Mouse (Mus musculus) stomach, embryonic 15.5 days (tissue): ENCODE measurements around the gene Slc27a1. TPM values are rescaled to one million over a fixed set of nuclear protein-coding genes. Genes with fewer than 3 reads are reported as not detected.

Experiments used
- ATAC-seq: fragments of 200-750 bp; cut with Nextera tagmentation; 2 replicates; pipeline ENCODE4 v1.8.0; 2017; ENCODE audit warnings: low read depth, moderate number of reproducible peaks, moderate TSS enrichment; ENCODE audit not compliant: insufficient read depth, low FRiP score
- H3K27ac ChIP-seq: fragments of 300-500 bp; sonication (generic); 2 replicates; pipeline ENCODE4 v1.5.1; 2015; ENCODE audit warnings: mild to moderate bottlenecking, inconsistent platforms
- H3K27me3 ChIP-seq: fragments of 300-500 bp; sonication (generic); replicated peaks from 2 replicates; pipeline ENCODE4 v1.6.1; 2015; ENCODE audit warnings: inconsistent platforms
- H3K36me3 ChIP-seq: fragments of 300-500 bp; sonication (generic); 2 replicates; pipeline ENCODE4 v1.6.1; 2015; ENCODE audit warnings: inconsistent platforms
- H3K4me1 ChIP-seq: fragments of 300-500 bp; sonication (generic); 2 replicates; pipeline ENCODE4 v1.6.1; 2015; ENCODE audit warnings: inconsistent platforms
- H3K4me2 ChIP-seq: fragments of 300-500 bp; sonication (generic); 2 replicates; pipeline ENCODE4 v1.6.1; 2015; ENCODE audit warnings: mild to moderate bottlenecking, inconsistent platforms
- H3K4me3 ChIP-seq: fragments of 300-500 bp; sonication (generic); replicated peaks from 2 replicates; pipeline ENCODE4 v1.5.1; 2015; ENCODE audit warnings: inconsistent platforms
- H3K9ac ChIP-seq: fragments of 300-500 bp; sonication (generic); 2 replicates; pipeline ENCODE4 v1.6.1; 2015; ENCODE audit warnings: inconsistent platforms
- H3K9me3 ChIP-seq: fragments of 300-500 bp; sonication (generic); 2 replicates; pipeline ENCODE4 v1.6.1; 2016; ENCODE audit warnings: inconsistent platforms
- WGBS: fragments of 180-500 bp; shearing (Covaris S2); methylation state at CpG from one replicate; pipeline ENCODE4 v1.1.7; 2015; 5-methylcytosine and 5-hydroxymethylcytosine counted together
- microRNA-seq: library from miRNA; unstranded; fragments of <30 nt; microRNA quantifications from one replicate; pipeline ENCODE4, GENCODE M21; 2016
- polyA plus RNA-seq: library from polyadenylated mRNA; unstranded; fragments of >200 nt; fragmentation: Nextera tagmentation; extraction: Ambion mirVana; gene quantifications from 2 replicates; pipeline ENCODE4 v1.2.1, GENCODE M21; 2015

Gene Slc27a1
- polyA plus RNA-seq, 1 experiment from 2014 or later, result 37.1 TPM

GRCm38 (mm10) chr8:71629781-71630212 lies 61.1 kb downstream of the Slc27a1 start:
- Histone ChIP-seq H3K4me2 (peak overlapping the region; percentile 100), H3K9ac (peak overlapping the region; percentile 56; the same call in 1 of the 2 replicates), H3K36me3 (peaks cover 6% of the 10 kb centered on the region; the same call in 1 of the 2 replicates), H3K27ac (peak overlapping the region; percentile 59; the same call in 1 of the 2 replicates), H3K9me3 (no peaks in the 10 kb centered on the region), H3K27me3 (peaks cover 23% of the 10 kb centered on the region), H3K4me1 (peaks cover 41% of the 10 kb centered on the region), H3K4me3 (peak overlapping the region; percentile 59)
- WGBS, result 3% methylated on average over 25 of the region's 25 CpGs
- peak; percentile 33 for ATAC-seq

DNA sequence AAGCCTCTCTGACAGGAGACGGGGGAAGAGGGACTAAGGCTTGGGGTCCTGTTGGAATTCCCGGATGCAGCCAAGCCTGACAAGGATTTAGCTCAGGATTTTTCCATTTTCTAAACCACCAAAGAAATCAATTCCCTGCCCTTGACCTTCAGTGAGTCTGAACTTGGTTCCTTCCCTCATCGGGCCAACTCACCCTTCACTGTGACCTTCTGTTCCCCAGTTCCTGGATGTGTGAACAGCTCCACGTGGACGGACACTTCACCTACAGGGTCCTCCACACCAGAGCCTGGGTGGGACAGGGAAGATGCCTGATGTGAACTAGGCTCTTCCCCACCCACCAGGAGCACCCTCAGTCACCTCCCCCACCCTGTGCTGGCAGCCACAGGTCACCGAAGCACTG lies 62.1 kb downstream of the Slc27a1 start:
- Histone ChIP-seq H3K4me1 (peaks cover 41% of the 10 kb centered on the region), H3K27ac (no peak overlapping the region), H3K9me3 (no peaks in the 10 kb centered on the region), H3K4me2 (no peak overlapping the region), H3K4me3 (no peak overlapping the region), H3K36me3 (0 out of 2 replicates have a peak, but pooled peaks cover under 1% of the 10 kb centered on the region), H3K27me3 (peaks cover 25% of the 10 kb centered on the region), H3K9ac (no peak overlapping the region)
- no peak for ATAC-seq
- 84% methylated on average over 6 of the region's 6 CpGs for WGBS

DNA sequence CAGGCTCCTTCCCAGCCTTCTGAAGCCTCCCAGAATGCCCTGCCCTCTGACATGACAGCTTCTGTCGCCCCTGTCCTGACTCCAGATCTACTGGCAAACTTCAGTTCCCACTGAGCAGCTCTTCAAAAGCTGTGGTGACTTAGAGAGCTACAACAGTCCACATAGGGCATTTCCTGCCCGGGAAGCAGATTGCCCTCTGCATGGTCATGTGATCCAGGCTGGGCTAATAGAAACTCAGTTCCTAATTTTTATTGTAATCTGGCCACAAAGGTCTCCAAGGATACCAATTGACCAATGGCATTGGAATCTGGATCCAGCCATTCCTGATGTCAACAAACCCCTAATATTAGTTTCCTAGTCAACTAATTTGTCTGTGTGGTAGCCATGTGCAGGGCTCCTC lies 63.2 kb downstream of the Slc27a1 start:
- no peaks in the 10 kb centered on the region for H3K36me3 ChIP-seq
- peaks cover 25% of the 10 kb centered on the region for H3K27me3 ChIP-seq
- no peak overlapping the region for H3K4me2 ChIP-seq
- ATAC-seq, result no peak
- 55% methylated on average over 2 of the region's 2 CpGs for WGBS
- H3K9ac ChIP-seq, result no peak overlapping the region
- H3K9me3 ChIP-seq, result no peaks in the 10 kb centered on the region
- H3K4me1 ChIP-seq, result peaks cover 41% of the 10 kb centered on the region
- no peak overlapping the region for H3K27ac ChIP-seq
- H3K4me3 ChIP-seq, result no peak overlapping the region

DNA sequence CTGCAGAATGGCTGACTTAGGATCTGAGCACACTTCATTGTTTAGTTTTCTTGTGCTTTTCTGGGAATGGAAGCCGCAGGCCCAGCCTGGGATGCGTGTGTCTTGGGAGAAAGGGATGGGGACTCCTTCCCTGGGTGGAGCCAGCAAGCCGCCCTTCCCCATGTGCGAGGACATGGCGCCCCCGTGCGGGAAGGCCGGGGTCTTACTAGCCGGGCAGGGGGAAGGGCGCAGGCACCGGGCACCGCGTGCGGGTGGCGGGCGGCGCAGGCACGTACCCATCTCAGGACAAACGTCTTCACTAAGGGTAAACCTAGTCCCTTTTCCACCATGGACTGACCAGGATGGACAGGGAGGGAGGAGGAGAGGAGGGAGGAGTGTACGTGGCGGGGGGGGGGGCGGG lies 64.5 kb downstream of the Slc27a1 start:
- ATAC-seq, result no peak
- H3K27me3 ChIP-seq, result peaks cover 25% of the 10 kb centered on the region
- no peaks in the 10 kb centered on the region for H3K36me3 ChIP-seq
- WGBS, result 16% methylated on average over 19 of the region's 22 CpGs
- H3K4me3 ChIP-seq, result no peak overlapping the region
- peak overlapping the region; percentile 32; the same call in 1 of the 2 replicates for H3K4me2 ChIP-seq
- peaks cover 30% of the 10 kb centered on the region for H3K4me1 ChIP-seq
- no peak overlapping the region for H3K27ac ChIP-seq
- H3K9me3 ChIP-seq, result no peaks in the 10 kb centered on the region
- no peak overlapping the region for H3K9ac ChIP-seq

DNA sequence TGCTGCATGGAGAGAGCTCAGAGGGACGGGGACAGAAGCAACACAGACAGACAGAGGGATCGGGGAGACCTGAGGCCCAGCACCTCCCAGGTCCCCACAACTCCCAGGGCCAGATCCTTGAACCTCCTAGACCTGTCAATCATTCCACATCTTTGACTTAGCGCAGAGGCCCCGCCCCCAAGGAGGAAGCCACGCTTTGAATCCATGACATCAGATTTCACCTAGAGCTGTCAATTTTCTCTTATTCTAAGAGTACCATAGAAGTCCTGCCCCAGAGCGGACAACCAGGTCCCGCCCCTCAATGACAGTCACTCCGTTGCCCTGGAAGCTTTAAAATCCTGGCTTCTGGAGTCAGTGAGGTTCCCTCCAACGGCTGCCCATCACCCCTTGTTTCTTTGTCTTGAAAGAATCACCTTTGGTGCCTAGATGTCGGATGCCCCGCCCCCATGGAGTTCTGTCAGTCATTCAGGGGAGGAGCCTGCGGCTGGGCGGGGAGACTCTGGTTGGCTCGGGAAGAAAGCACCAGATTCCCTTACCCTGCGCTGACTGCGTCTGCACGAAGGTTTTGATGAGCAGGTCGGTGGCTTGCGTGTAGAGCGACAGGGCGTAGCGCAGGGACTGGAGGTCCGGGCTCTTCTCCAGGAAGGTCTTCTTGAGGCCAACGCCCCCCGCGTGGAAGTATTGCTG lies 65.4 kb downstream of the Slc27a1 start:
- WGBS, result 4% methylated on average over 26 of the region's 26 CpGs
- Histone ChIP-seq H3K4me3 (peak overlapping the region; percentile 13), H3K4me1 (peaks cover 20% of the 10 kb centered on the region), H3K9me3 (no peaks in the 10 kb centered on the region), H3K4me2 (peak overlapping the region; percentile 44), H3K9ac (no peak overlapping the region), H3K36me3 (no peaks in the 10 kb centered on the region), H3K27me3 (peaks cover 25% of the 10 kb centered on the region), H3K27ac (no peak overlapping the region)
- ATAC-seq, result no peak

Small RNA genes within 50 kb of the gene (microRNA-seq; reads per million reads assigned to microRNA genes)
- gene Mir6769b, result not detected

Other genes starting within 250 kb of the Slc27a1 start
- gene Use1, start 202.0 kb upstream of the Slc27a1 start, polyA plus RNA-seq, result 87.4 and 88.8 TPM in 2 replicates
- gene Ocel1, start 197.6 kb upstream of the Slc27a1 start, polyA plus RNA-seq, result 8.0 TPM in 2 replicates
- 80.9 and 81.8 TPM in 2 replicates for gene Nr2f6, start 186.9 kb upstream of the Slc27a1 start, polyA plus RNA-seq
- 10.8 and 10.9 TPM in 2 replicates for gene Ushbp1, start 173.1 kb upstream of the Slc27a1 start, polyA plus RNA-seq
- gene Babam1, start 172.0 kb upstream of the Slc27a1 start, polyA plus RNA-seq, result 92.2 and 98.2 TPM in 2 replicates
- 42.3 and 46.2 TPM in 2 replicates for gene Ankle1, start 162.9 kb upstream of the Slc27a1 start, polyA plus RNA-seq
- gene Abhd8, start 105.2 kb upstream of the Slc27a1 start, polyA plus RNA-seq, result 42.0 and 44.0 TPM in 2 replicates
- 154 and 164 TPM in 2 replicates for gene Mrpl34, start 103.9 kb upstream of the Slc27a1 start, polyA plus RNA-seq
- 90.2 and 92.4 TPM in 2 replicates for gene Dda1, start 99.7 kb upstream of the Slc27a1 start, polyA plus RNA-seq
- gene Ano8, start 82.9 kb upstream of the Slc27a1 start, polyA plus RNA-seq, result 1.5 and 1.8 TPM in 2 replicates
- 14.6 and 16.1 TPM in 2 replicates for gene Gtpbp3, start 80.8 kb upstream of the Slc27a1 start, polyA plus RNA-seq
- gene Plvap, start 57.1 kb upstream of the Slc27a1 start, polyA plus RNA-seq, result 84.8 and 90.0 TPM in 2 replicates
- 0.27 and 0.49 TPM in 2 replicates for gene Ccdc194, start 43.2 kb upstream of the Slc27a1 start, polyA plus RNA-seq
- gene Bst2, start 31.4 kb upstream of the Slc27a1 start, polyA plus RNA-seq, result 52.3 and 53.9 TPM in 2 replicates
- gene Mvb12a, start 26.0 kb upstream of the Slc27a1 start, polyA plus RNA-seq, result 97.6 and 107 TPM in 2 replicates
- 4.0 and 7.1 TPM in 2 replicates for gene Tmem221, start 10.0 kb upstream of the Slc27a1 start, polyA plus RNA-seq
- gene Nxnl1, start 2.3 kb upstream of the Slc27a1 start, polyA plus RNA-seq, result 0.08 and 0.15 TPM in 2 replicates
- 238 and 243 TPM in 2 replicates for gene Pgls, start 23.3 kb downstream of the Slc27a1 start, polyA plus RNA-seq
- gene Fam129c, start 28.8 kb downstream of the Slc27a1 start, polyA plus RNA-seq, result 4.3 and 4.7 TPM in 2 replicates
- 70.6 and 75.1 TPM in 2 replicates for gene Colgalt1, start 42.1 kb downstream of the Slc27a1 start, polyA plus RNA-seq
- 1.1 TPM in 2 replicates for gene Unc13a, start 102.9 kb downstream of the Slc27a1 start, polyA plus RNA-seq
- gene Jak3, start 107.4 kb downstream of the Slc27a1 start, polyA plus RNA-seq, result 9.1 and 9.6 TPM in 2 replicates
- 1.4 and 2.0 TPM in 2 replicates for gene Insl3, start 120.3 kb downstream of the Slc27a1 start, polyA plus RNA-seq
- gene B3gnt3, start 132.9 kb downstream of the Slc27a1 start, polyA plus RNA-seq, result 10.4 and 12.2 TPM in 2 replicates
- gene Fcho1, start 156.8 kb downstream of the Slc27a1 start, polyA plus RNA-seq, result 7.6 and 8.3 TPM in 2 replicates